In genomic region chr12:3891779-3892239, GRCm38 (mm10) we compare ENCODE assay signal across 7 mouse cellular contexts.
DNase-seq lines count a peak whose midpoint lies in the region; ATAC-seq lines count a peak whose summit lies in the region.

No protein-coding gene starts in this region.

- peak overlapping the region; percentile 57 for H3K4me3 ChIP-seq in embryonic facial prominence, embryonic 13.5 days
- H3K4me3 ChIP-seq in limb, embryonic 11.5 days (ENCODE audit: low read depth, low read length): peak overlapping the region; percentile 40
- peak overlapping the region; percentile 35 for H3K4me3 ChIP-seq in neural tube, embryonic 14.5 days (ENCODE audit: low read depth, low read length)

- H3K4me2 ChIP-seq in embryonic facial prominence, embryonic 13.5 days: peak overlapping the region; percentile 83
- H3K4me2 ChIP-seq in limb, embryonic 11.5 days (ENCODE audit: low read depth, severe bottlenecking): peak overlapping the region; percentile 91
- H3K4me2 ChIP-seq in neural tube, embryonic 14.5 days (ENCODE audit: low read depth, low read length): peak overlapping the region; percentile 65

- no peaks in the 10 kb centered on the region for H3K27me3 ChIP-seq in embryonic facial prominence, embryonic 13.5 days
- H3K27me3 ChIP-seq in limb, embryonic 11.5 days (ENCODE audit: control insufficient read depth, insufficient read depth, low read length): no peaks in the 10 kb centered on the region
- no peaks in the 10 kb centered on the region for H3K27me3 ChIP-seq in neural tube, embryonic 14.5 days (ENCODE audit: control insufficient read depth, insufficient read depth, low read length)

- H3K27ac ChIP-seq in embryonic facial prominence, embryonic 13.5 days: peak overlapping the region; percentile 96
- H3K27ac ChIP-seq in limb, embryonic 11.5 days (replicated peaks; ENCODE audit: low read depth, low read length): peak overlapping the region; percentile 90
- peak overlapping the region; percentile 70 for H3K27ac ChIP-seq in neural tube, embryonic 14.5 days (ENCODE audit: low read depth, low read length)

- H3K9me3 ChIP-seq in embryonic facial prominence, embryonic 13.5 days: no peaks in the 10 kb centered on the region
- no peaks in the 10 kb centered on the region for H3K9me3 ChIP-seq in limb, embryonic 11.5 days (ENCODE audit: control insufficient read depth, low read length)
- no peaks in the 10 kb centered on the region for H3K9me3 ChIP-seq in neural tube, embryonic 14.5 days (ENCODE audit: control insufficient read depth, low read length)

- peak; percentile 25 for ATAC-seq in CD4-positive, CD25-positive, alpha-beta regulatory T cell, adult 4 months
- ATAC-seq in embryonic facial prominence, embryonic 13.5 days (ENCODE audit: insufficient number of reproducible peaks, insufficient read depth, low FRiP score, low TSS enrichment, low read depth): peak; percentile 50
- peak; percentile 65 for ATAC-seq in limb, embryonic 11.5 days (ENCODE audit: insufficient number of reproducible peaks, low FRiP score, low TSS enrichment, low read depth)
- peak; percentile 47 for ATAC-seq in neural tube, embryonic 14.5 days (ENCODE audit: low read depth)
- ATAC-seq in erythroid progenitor cell, adult 5-6 weeks (replicated peaks; ENCODE audit: low FRiP score, poor library complexity, severe bottlenecking): no peak

- H3K4me1 ChIP-seq in embryonic facial prominence, embryonic 13.5 days: peaks cover 65% of the 10 kb centered on the region
- peaks cover 38% of the 10 kb centered on the region for H3K4me1 ChIP-seq in limb, embryonic 11.5 days (ENCODE audit: control insufficient read depth, insufficient read depth, low read length)
- peaks cover 55% of the 10 kb centered on the region for H3K4me1 ChIP-seq in neural tube, embryonic 14.5 days (ENCODE audit: control insufficient read depth, insufficient read depth, low read length)

- peak; percentile 47 to 51 for DNase-seq in B cell, adult 2 months
- DNase-seq in limb, embryonic 11.5 days (ENCODE audit: low spot score): no peak
- DNase-seq in left cerebral cortex, adult 18-20 months (ENCODE audit: low spot score in 2 of 2): no peak

- peaks cover 53% of the 10 kb centered on the region for H3K36me3 ChIP-seq in embryonic facial prominence, embryonic 13.5 days
- peaks cover 18% of the 10 kb centered on the region for H3K36me3 ChIP-seq in limb, embryonic 11.5 days (ENCODE audit: control insufficient read depth, insufficient read depth, low read length)
- H3K36me3 ChIP-seq in neural tube, embryonic 14.5 days (ENCODE audit: control insufficient read depth, insufficient read depth, low read length): peaks cover 17% of the 10 kb centered on the region; the same call in 1 of the 2 replicates

- under 1% methylated on average over 16 of the region's 18 CpGs for WGBS in embryonic facial prominence, embryonic 13.5 days
- WGBS in limb, embryonic 11.5 days: under 1% methylated on average over 18 of the region's 18 CpGs
- under 1% methylated on average over 17 of the region's 18 CpGs for WGBS in neural tube, embryonic 14.5 days

- peak overlapping the region; percentile 85 for H3K9ac ChIP-seq in embryonic facial prominence, embryonic 13.5 days
- peak overlapping the region; percentile 88 for H3K9ac ChIP-seq in limb, embryonic 11.5 days (ENCODE audit: low read length)
- H3K9ac ChIP-seq in neural tube, embryonic 14.5 days (replicated peaks; ENCODE audit: low read depth, low read length): peak overlapping the region; percentile 65

Comparison
In these comparisons a context has a peak if more than half of its experiments do, and no peak if none do; other contexts are left out.
1. DNase-seq: peak in B cell, adult 2 months (2 of 2); none in limb, embryonic 11.5 days (single experiment) and left cerebral cortex, adult 18-20 months (0 of 2).
2. Peak in every context shown above with its lines, with median percentiles within 50 percentile points of each other: H3K27ac ChIP-seq, H3K4me2 ChIP-seq, H3K4me3 ChIP-seq and H3K9ac ChIP-seq.